ENCODE assay signal across 9 mouse cellular contexts in genomic region chr16:37947160-37947559, GRCm38 (mm10). TPM values are rescaled to one million over a fixed set of nuclear protein-coding genes. Genes with fewer than 3 reads are reported as not detected.
DNase-seq lines count a peak whose midpoint lies in the region; ATAC-seq and TF ChIP-seq lines count a peak whose summit lies in the region.
"Had no signal": no experiment of that assay in that cellular context is flagged by ENCODE, and none has a peak within 500 bp of the region (broad histone marks: within the 10 kb centered on the region; RNA-seq: fewer than 3 reads in every experiment).

No protein-coding gene starts in this region.

- DNase-seq in layer of hippocampus, adult 18-20 months (ENCODE audit: low spot score in 2 of 2) = peak; percentile 30 to 44
- no peak for DNase-seq in layer of hippocampus, adult 9-11 months
- peak; percentile 86 for DNase-seq in adrenal gland, postnatal 14 days
- peak; percentile 72 for DNase-seq in embryonic facial prominence, embryonic 11.5 days (ENCODE audit: low spot score)
- peak; percentile 66 to 69 for DNase-seq in heart, postnatal 36 days
- peak; percentile 42 to 59 for DNase-seq in left cerebral cortex, adult 2 months (ENCODE audit: extremely low spot score in 1 of 2, low spot score in 2 of 2)
- peak; percentile 78 for DNase-seq in midbrain, embryonic 14.5 days
- peak; percentile 40 to 71 for DNase-seq in spleen, postnatal 4 days (ENCODE audit: low spot score in 2 of 2)

- intact Hi-C loops in heart, postnatal 36 days (cut with DNase I) = loop anchor here (1.0 to 5.0 kb wide), 4 partner anchors 80 to 840 kb away; partner anchors contain the start of gene Lrrc58
- intact Hi-C loops in left cerebral cortex, adult 2 months (cut with DNase I) = loop anchor here (1.0 to 2.0 kb wide), 2 partner anchors 133 to 262 kb away; no protein-coding TSS in a partner anchor

- no peaks in the 10 kb centered on the region for H3K36me3 ChIP-seq in embryonic facial prominence, embryonic 11.5 days (replicated peaks; ENCODE audit: control insufficient read depth, insufficient read depth, low read depth, low read length)
- H3K36me3 ChIP-seq in midbrain, embryonic 14.5 days (ENCODE audit: control insufficient read depth, insufficient read depth, low read length) = no peaks in the 10 kb centered on the region
- H3K36me3 ChIP-seq: limb, embryonic 15.5 days had no signal

- no peak overlapping the region for H3K4me2 ChIP-seq in embryonic facial prominence, embryonic 11.5 days (ENCODE audit: low read depth, low read length)
- no peak overlapping the region for H3K4me2 ChIP-seq in midbrain, embryonic 14.5 days (ENCODE audit: low read length)
- H3K4me2 ChIP-seq: limb, embryonic 15.5 days had no signal

- H3K9me3 ChIP-seq in embryonic facial prominence, embryonic 11.5 days (replicated peaks; ENCODE audit: control insufficient read depth, low read length) = no peaks in the 10 kb centered on the region
- H3K9me3 ChIP-seq in midbrain, embryonic 14.5 days (ENCODE audit: control insufficient read depth, low read length) = no peaks in the 10 kb centered on the region
- H3K9me3 ChIP-seq: limb, embryonic 15.5 days had no signal

- no peaks in the 10 kb centered on the region for H3K27me3 ChIP-seq in embryonic facial prominence, embryonic 11.5 days (ENCODE audit: control insufficient read depth, insufficient read depth, low read length)
- H3K27me3 ChIP-seq in midbrain, embryonic 14.5 days (ENCODE audit: control insufficient read depth, insufficient read depth, low read length) = no peaks in the 10 kb centered on the region
- H3K27me3 ChIP-seq: limb, embryonic 15.5 days had no signal

- no peak overlapping the region for H3K4me3 ChIP-seq in embryonic facial prominence, embryonic 11.5 days (ENCODE audit: low read depth, low read length)
- H3K4me3 ChIP-seq in left cerebral cortex, adult 2 months = no peak overlapping the region
- H3K4me3 ChIP-seq in midbrain, embryonic 14.5 days (replicated peaks; ENCODE audit: low read depth, low read length) = no peak overlapping the region
- H3K4me3 ChIP-seq: limb, embryonic 15.5 days had no signal

- no peak overlapping the region for H3K9ac ChIP-seq in embryonic facial prominence, embryonic 11.5 days (replicated peaks; ENCODE audit: low read length)
- no peak overlapping the region for H3K9ac ChIP-seq in midbrain, embryonic 14.5 days (replicated peaks; ENCODE audit: low read length)
- H3K9ac ChIP-seq: limb, embryonic 15.5 days had no signal

- H3K27ac ChIP-seq in embryonic facial prominence, embryonic 11.5 days (replicated peaks; ENCODE audit: low read depth, low read length) = no peak overlapping the region
- H3K27ac ChIP-seq in left cerebral cortex, adult 2 months = no peak overlapping the region
- H3K27ac ChIP-seq in midbrain, embryonic 14.5 days (replicated peaks; ENCODE audit: low read depth, low read length) = no peak overlapping the region
- H3K27ac ChIP-seq: limb, embryonic 15.5 days had no signal

- H3K4me1 ChIP-seq in embryonic facial prominence, embryonic 11.5 days (ENCODE audit: control insufficient read depth, insufficient read depth, low read length) = no peaks in the 10 kb centered on the region
- H3K4me1 ChIP-seq in midbrain, embryonic 14.5 days (ENCODE audit: control insufficient read depth, insufficient read depth, low read length) = peaks cover 7% of the 10 kb centered on the region; the same call in 1 of the 2 replicates

- ATAC-seq in embryonic facial prominence, embryonic 11.5 days (replicated peaks; ENCODE audit: insufficient number of reproducible peaks, low FRiP score, low TSS enrichment, low read depth) = 0 out of 2 replicates have a peak, but pooled peaks have one; percentile 46
- ATAC-seq in midbrain, embryonic 14.5 days (ENCODE audit: low FRiP score, low TSS enrichment) = peak; percentile 58; the same call in 1 of the 2 replicates

- peak; percentile 78 for TF ChIP-seq CTCF in left cerebral cortex, adult 2 months (IDR thresholded peaks at IDR 0.05)

- WGBS in embryonic facial prominence, embryonic 11.5 days = 37% methylated on average over 5 of the region's 5 CpGs
- 40% methylated on average over 5 of the region's 5 CpGs for WGBS in midbrain, embryonic 14.5 days

RNA-seq across cellular contexts. Expression of gene Gpr156, which starts 30.9 kb away (rescaled TPM):
- total RNA-seq in layer of hippocampus, adult 18-20 months (2021) = under 1 TPM; 0.45 to 0.76 TPM
- total RNA-seq in adrenal gland, postnatal 14 days (2021) = 0.26 TPM in 2 replicates
- polyA plus RNA-seq in embryonic facial prominence, embryonic 11.5 days (2014; fragmentation: Nextera tagmentation; extraction: Ambion mirVana) = 1.5 and 1.7 TPM in 2 replicates
- total RNA-seq in heart, postnatal 36 days (2021) = not detected
- total RNA-seq in left cerebral cortex, adult 2 months (2021) = under 1 TPM; 0.48 to 0.63 TPM
- 5.6 and 7.6 TPM in 2 replicates for polyA plus RNA-seq in midbrain, embryonic 14.5 days (2014; fragmentation: Nextera tagmentation; extraction: Ambion mirVana)
